Mouse (Mus musculus) adrenal gland, adult 18-20 months (tissue): Measurements from ENCODE around the gene Ccpg1. TPM values are rescaled to one million over a fixed set of nuclear protein-coding genes. Genes with fewer than 3 reads are reported as not detected.

Experiments
- DNase-seq, 2 experiments: peaks; one replicate each; pipeline ENCODE4 v3.0.0; 2021 to 2022; ENCODE audit warnings: low spot score in 2 of 2
- long read RNA-seq, 2 experiments: library from polyadenylated mRNA; stranded (forward); transcript quantifications; one replicate each; pipeline ENCODE4 v2.0.0; 2021
- total RNA-seq, 2 experiments: library from RNA; stranded (reverse); gene quantifications; 1 replicate in 1 of 2; 2 replicates in 1 of 2; pipeline ENCODE4 v1.2.3; 2021

Ccpg1 gene
- 100 to 1,000 TPM; 112 to 150 TPM for total RNA-seq
- long read RNA-seq, experiment 1, transcript Ccpg1-202 (9 exons, 2,969 nt): minor isoform, 46 of 135 reads
- long read RNA-seq, experiment 1, transcript Ccpg1-201 (9 exons, 3,151 nt): minor isoform, 21 of 135 reads
- long read RNA-seq, experiment 1, transcript Ccpg1-208 (8 exons, 2,939 nt): major isoform, 55 of 135 reads
- long read RNA-seq, experiment 1, partial matches to known transcripts: 3 of 135 reads
- long read RNA-seq, experiment 1, other reads (novel, unspliced or antisense): 8 of 135 reads
- long read RNA-seq, experiment 2, transcript Ccpg1-206 (10 exons, 2,839 nt): minor isoform, 23 of 505 reads
- long read RNA-seq, experiment 2, transcript Ccpg1-202 (9 exons, 2,969 nt): minor isoform, 148 of 505 reads
- long read RNA-seq, experiment 2, transcript Ccpg1-208 (8 exons, 2,939 nt): major isoform, 237 of 505 reads
- long read RNA-seq, experiment 2, transcript Ccpg1-201 (9 exons, 3,151 nt): minor isoform, 62 of 505 reads
- long read RNA-seq, experiment 2, partial matches to known transcripts: 17 of 505 reads
- long read RNA-seq, experiment 2, other reads (novel, unspliced or antisense): 17 of 505 reads

DNA sequence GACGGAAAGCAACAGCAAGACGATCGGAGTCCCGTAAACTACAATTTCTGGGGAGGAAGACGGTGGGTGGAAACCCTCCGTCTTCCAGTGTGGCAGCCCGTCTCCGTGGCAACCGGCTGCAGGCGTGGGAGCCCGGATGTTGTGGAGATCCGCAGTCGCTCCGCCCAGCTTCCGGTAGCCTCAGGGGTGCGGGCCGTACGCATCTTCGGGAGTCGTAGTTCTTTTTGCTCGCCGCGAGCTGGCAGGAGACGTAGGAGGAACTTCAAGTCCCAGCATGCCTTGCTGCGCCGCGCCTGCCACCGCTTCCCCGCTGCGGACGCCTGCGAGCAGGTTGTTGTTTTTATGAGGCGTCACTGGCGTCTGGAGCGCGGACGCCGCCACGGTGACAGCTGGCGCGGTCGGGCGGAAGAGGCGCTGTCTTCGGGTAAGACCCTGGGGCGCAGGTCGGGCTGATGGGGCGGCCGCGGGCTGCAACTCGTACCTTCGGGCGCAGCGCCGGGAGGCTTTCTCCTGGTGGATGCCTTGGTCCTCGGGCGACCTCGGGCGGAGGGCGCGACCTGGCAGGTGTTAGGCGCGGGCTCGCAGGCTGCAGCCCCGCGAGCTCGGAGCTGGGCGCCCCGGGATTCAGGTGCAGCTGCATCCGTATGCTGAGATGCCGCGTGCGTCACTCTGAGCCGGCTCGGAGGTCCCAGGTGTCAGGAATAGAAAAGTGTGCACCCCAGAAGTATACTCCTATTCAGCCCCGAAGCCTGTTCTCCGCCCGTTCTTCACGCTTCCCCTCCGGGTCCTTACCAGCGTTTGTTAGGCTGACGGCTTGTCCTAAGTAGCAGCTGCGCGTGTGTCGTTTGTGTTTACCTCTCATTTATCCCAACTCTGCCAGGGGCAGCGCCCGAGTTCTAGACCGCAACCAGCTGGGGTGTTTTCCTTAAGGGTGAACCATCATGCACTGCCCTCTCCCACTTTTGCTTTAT is at the start of gene Ccpg1, which contains the start of gene Ccpg1os:
Ccpg1 (plus strand) TSS at position 180 of the 971 bp plus-strand sequence.
Ccpg1os (minus strand) TSS at position 133 of the 971 bp plus-strand sequence.
- DNase-seq: peak; percentile 86 to 87

DNA sequence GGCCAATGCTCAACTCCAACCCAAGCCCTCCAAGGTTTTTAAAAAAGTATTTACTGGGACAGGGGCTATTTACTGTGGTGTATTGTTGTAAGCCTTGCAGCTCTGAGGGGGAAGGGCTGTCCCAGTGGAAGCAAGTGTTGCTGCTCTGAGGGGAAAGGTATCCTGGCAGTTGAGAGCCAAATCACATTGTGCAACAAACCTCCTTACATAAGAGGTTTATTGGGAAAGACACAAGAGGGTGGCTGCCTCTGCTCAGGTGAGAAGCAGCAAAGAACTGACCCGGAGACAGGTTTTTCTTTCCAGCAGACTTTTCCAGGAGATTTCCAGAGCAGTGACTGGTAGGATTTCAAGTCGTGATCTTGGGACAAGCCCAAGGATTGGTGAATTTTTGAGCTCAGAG is 48.9 kb upstream of the Ccpg1 start:
- no peak for DNase-seq

DNA sequence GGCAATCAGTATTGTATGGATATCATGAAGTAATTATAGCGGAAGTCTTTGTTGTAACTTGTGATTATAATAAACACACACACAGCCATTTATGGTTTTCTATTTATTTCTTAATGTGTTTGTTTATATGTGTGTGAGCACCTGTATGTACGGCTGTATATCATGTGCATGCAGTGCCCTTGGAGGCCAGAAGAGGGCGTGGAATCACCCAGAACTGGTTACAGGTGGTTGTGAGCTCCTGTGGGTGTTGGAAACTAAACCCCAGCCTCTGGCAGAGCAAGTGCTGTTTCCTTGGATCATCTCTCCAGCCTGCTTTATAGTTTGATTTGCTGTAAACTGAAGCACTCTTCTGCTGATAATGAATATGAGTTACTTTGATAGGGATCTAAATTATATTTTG is 41.8 kb upstream of the Ccpg1 start:
- no peak for DNase-seq

DNA sequence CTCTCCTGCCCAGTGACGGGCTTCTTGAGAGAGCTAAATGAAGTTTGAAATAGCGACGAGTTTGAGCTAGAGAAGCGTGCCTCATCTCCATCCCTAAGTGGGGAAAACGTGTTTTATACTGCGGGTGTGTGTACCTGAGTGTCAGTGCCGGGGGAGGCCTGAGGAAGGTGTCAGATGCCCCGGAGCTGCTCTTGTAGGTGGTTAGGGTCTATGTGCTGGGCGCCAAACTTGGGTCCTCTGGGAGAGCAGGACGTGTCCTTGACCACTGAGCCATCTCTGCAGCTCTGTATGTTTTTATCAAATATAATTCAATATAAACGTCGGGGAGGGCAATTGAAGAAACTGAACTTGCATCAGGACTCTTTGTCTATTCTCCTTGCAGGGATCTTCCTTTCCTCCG is 40.9 kb upstream of the Ccpg1 start:
- no peak for DNase-seq

DNA sequence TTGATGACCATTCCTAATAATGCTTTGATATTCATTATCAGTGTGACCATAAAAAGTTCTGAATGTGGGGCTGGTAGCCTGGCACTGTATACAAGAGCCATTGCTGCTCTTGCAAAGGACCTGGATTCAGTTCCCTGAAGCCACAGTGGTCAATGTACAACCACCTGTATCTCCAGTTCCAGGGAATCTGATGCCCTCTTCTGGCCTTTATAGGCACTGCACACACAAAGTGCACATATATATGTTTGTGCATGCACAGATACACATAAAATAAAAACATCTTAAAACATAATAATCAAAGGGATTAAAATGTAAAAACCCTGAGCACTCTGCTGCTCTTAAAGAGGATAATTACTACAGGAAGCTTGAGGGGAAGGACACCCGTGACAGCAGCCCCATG is 38.2 kb upstream of the Ccpg1 start:
- DNase-seq: no peak

DNA sequence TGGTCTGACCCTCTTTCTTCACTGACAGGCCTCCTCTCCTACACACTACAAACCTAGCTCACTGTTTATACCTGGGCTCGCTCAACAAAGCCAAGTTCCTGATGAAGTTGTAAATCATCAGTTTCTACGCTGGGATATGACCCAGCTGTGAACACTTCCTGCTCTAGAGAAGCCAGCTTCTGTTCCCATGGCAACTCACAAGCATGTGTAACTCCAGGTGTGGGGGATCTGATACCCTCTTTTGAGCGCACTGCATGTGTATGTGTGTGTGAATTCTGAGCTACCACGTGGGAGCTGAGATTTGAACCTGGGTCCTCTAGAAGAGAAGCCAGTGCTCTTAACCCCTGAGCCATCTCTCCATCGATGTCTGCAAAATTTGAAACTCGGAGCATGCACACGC is 35.7 kb upstream of the Ccpg1 start:
- DNase-seq: no peak

DNA sequence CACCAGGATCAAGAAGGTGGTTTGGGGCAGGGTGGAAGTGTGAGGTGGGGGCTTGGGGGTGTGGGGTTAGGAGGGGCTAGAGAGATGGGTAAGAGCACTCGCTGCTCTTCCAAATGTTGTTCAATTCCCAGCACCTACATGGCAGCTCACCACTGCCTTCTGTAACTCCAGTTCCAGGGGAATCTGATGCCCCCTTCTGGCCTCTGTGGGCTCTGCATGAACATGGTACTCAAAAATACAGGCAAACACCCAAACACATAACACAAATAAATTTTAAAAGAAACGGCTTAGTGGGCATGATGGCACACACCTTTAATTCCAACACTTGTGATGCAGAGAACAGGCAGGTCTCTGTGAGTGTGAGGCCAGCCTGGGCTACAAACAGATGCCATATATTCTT is 30.5 kb upstream of the Ccpg1 start:
- peak in 1 of 2 experiments; percentile 38 for DNase-seq

DNA sequence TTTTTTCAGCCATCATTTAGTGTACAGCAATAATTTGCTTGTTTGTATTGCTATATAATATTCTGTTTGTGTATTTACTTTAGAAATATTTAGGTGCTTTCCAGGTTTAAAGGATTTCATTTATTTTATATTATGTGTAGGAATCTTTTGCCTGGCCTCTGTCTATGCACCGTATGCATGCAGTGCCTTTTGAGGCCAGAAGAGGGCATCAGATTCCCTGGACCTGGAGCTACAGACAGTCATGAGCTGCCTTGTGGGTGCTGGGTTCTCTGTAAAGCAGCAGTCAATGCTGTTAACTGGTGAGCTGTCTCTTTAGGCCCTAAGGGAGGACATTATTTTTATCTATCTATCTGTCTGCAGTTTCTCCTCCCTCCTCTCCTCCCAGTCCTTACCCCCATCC is 29.7 kb upstream of the Ccpg1 start:
- DNase-seq: peak; percentile 26 to 38

DNA sequence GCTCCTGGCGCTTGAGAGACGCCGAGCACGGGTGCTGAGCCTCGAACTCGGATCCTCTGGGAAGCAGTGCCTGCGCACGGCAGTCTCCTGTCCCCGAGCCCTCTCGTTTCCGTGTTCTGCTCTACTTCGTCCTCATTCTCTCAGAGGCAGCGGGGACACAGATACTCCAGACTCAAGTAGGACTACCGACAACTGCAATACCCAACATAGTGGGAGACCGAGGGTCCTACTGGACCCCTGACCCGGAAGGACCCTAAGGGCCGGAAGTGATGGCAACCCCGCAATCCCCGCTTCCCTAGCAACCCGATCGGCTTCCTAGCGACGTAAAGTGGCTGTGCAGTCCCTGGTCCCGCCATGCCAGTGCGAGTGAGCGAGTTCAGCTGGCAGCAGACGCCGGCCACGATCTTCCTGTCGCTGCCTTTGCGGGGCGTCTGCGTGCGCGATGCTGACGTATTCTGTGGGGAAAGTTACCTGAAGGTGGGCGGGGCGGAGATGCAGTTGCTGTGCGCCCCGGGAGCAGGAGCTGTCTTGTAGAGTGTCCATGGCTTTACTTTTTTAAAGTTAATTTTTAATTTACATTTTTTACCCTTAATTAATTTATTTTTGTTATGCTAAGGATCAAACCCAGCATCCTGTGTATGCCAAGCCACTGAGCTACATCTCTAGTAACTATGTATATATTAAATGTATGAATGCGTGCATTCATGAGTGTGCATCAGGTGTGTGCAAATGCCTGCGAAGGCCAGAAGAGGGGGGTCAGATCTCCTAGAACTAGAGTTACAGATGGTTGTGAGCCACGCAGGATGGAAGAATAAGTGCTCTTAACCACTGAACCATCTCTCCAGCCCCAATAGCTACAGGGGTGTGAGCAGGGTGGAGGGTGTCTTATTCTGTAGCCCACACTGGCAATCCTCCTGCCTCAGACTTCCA is 26.4 kb upstream of the Ccpg1 start, which contains the start of the genes Dyx1c1 and Gm44503:
Dyx1c1 (plus strand) TSS at position 265 of the 930 bp plus-strand sequence.
Gm44503 (plus strand) TSS at position 332 of the 930 bp plus-strand sequence.
- peak; percentile 63 to 64 for DNase-seq

DNA sequence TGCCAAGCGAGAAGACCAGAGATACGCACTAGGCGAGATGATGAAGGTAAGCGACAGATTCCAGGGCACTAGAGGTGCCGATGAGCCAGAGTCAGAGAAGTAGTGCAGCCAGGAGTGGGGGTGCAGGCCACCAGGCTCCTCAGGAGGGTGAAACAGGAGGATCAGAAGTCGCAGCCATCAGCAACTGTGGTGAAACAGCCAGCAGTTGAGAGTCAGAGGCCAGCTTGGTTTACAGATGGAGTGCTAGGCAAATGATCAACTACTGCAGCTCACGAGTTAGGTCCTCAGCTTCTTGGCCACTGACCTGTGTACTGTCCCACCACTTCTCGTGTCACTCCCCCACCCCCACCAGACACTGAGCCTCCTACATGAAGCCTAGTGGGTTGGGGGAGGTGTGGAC is 23.9 kb upstream of the Ccpg1 start:
- DNase-seq: no peak

DNA sequence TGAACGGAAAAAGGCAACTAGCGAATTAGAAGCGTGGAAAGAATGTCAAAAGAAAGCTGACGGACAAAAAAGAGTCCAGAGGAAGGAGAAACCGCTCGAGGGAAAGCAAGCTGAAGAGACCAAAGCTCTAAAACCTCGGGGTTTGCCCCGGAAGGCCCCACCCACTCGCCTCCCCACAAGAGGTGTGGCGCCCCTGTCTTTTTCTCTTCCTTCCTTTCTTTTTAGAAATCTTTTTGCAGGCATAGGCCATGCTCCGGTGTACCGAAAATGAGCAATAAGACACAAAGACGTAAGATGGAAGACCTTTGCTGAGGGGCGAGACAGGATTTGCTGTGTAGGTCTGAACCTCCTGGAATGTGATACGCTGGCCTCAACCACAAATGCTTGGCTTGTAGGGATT is 23.3 kb upstream of the Ccpg1 start:
- DNase-seq: no peak

DNA sequence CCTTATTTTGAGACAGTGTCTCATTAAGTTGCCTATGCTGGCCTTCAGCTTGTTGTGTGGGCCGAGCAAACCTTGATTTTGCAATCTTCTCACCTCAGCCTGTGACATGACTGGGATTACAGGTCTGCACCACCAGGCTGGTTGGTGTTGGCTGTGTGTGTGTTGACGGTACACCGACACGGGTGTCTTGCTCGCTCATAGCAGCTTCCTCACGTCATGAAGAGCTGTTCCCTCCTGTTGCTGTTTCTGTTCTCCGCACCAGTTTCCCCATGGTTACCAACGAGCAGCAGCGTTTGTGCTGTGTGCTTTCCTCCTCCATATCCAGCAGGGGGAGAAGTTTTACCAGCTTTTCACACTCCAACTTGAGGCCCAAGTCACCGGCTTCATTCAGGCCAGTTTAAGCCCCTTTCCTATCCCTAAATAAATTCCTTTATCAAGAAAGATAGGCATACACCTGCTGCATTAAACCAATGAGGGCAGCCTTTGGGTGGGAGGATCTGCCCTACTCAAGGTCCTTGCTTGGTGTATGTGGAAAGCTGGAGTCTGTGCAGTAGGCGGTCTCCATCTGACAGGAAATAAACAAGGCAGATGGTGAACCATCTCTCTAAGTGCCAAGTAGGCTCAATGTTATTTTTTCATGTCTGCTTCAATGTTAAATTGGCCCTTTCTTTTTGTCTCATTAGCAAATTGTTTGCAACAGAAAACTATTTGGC is 16.7 kb upstream of the Ccpg1 start:
- peak; percentile 26 to 27 for DNase-seq

DNA sequence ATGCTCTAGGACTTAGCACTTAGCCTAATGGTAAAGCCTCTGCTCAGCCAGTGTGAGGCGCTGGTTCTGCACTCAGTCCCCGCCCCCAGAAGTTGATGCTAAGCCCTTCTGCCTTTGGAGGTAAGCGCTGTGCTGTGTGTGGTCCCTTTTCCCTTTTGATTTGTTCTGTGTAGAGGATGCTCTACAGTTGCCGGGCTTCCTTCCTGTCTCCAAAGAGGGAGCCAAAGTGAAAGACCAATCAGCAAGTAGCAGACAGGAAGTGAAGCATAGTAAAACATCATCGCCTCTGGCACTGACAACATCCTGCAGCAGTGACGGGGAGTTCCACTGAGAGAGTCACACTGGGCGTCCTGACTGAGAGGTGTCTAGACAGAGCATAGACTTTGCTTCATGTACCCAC is 15.4 kb upstream of the Ccpg1 start:
- no peak for DNase-seq

DNA sequence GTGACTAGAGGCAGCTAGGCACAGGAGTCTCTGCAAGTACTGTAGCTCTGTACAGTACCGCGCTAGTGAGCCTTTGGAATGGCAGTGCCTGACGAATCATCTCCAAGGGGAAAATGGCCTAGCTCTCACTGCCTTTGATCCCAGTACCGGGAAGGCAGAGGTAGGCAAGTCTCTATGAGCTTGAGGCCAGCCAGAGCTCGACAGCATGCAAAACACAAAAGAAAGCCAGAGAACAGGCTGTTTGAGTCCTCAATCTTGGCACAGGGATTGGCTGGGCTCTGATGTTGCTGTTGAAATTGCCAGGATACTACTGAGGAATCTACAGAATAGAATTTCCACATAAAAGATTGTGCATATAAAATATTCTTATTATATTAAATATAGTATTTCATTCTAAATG is 12.8 kb upstream of the Ccpg1 start:
- no peak for DNase-seq

DNA sequence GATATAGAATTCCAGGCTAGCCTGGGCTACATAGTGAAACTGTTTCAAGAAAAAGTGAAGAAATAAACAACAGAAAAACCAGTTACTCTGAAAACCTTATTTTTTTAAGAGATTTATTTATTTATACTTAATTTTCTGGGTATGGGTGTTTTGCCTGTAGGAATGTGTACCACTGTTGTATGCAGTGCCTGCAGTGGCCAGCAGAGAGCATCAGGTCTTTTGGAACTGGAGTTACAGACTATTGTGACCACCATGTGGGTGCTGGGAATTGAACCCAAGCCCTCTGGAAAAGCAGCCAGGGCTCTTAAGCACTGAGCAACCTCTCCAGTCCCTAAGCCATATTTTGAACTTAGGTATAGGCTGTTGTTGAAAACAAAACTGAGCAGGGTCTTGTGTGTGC is 12.2 kb upstream of the Ccpg1 start:
- DNase-seq: no peak

DNA sequence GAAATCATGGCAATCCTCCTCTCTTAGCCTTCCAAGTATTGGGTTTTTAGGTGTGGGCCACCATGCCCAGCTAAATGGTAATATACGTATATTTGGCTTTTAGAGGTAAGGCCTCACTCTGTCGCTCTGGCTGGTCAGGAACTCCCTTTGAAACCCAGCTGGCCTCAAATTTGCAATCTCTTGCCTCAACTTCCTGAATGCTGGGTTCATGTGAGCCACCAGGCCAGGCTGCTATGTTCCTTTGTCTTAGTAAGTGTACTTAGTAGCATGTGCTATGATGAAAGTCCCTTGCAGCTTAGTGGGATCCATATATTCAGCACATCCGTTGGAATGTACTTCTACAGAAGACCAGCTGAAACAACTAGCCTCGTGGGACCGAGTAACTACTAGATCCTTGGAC is 10.5 kb upstream of the Ccpg1 start:
- DNase-seq: no peak

DNA sequence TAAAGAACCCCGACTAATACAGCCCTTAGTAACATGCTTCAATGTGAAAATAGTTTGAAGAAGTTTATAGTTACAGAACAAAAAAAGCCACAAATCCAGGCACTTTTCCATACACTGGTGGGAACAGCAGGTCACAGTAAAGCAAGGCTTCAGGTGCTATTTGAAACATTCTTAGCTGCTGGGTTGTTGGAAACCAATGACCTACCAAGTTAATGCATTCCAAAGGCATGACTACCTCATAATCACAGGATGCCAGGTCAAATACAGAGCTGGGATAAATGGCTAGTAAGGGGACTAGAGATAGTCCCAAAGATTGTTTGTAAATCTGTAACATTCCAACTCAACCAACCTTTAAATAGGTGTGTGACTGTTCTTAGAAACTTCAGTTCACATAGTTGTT is 10.0 kb upstream of the Ccpg1 start:
- DNase-seq: no peak

DNA sequence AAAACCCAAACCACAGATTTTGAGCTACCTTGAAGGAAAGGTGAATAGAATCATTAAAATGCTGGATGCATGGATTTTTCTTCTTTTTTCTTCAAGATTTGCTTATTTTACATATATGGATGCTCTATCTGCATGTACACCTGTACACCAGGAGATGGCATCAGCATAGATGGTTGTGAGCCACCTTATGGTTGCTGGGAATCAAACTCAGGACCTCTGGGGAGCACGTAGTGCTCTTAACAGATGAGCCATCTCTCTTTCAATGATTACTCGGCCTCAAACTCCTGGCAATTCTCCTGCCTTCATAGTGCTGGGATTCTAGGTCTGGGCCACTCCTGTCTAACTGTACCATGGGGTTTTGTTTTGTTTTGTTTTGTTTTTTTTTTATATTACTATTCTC is 2.2 kb upstream of the Ccpg1 start:
- no peak for DNase-seq

DNA sequence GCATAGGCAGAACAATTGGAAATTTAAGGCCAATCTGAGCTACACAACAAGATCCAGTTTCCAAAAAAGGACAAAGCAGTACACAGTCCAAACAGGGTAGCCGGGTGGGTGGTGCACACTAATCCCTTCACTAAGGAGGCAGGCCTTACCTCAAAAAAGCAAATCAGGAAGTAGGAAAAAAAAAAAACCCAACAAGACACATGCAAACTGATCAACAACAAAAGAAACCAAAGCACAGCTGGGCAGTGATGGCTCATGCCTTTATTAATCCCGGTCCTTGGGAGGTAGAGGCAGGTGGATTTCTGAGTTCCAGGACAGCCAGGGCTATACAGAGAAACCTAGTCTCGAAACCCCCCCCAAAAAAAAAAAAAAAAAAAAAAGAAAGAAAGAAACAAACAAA is 2.5 kb downstream of the Ccpg1 start:
- no peak for DNase-seq

DNA sequence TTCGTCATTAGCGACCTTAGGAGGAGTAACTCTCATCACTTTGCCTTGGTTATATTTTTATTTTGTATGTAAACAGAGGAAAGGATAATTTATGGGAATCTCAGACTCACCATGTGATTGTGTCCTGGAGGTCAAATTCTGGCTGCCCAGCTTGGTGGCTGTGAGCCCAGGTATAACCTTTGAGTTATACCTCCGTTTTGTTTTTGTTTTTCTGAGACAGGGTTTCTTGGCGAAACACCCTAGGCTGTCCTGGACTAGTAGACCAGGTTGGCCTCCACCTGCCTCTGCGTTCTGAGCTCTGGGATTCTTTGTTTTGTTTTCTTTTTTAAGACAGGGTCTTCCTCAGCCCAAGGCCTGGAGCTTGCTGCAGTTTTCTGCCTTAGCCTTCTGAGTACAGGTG is 3.5 kb downstream of the Ccpg1 start:
- DNase-seq: no peak
